Mouse (Mus musculus) MEL (cell line): ENCODE measurements around the gene Glod4.

Experiments
- BHLHE40 ChIP-seq: IDR thresholded peaks from 2 replicates; pipeline ENCODE4 v1.6.1; 2012; ENCODE audit warnings: low read depth, mild to moderate bottlenecking, inconsistent platforms, low read length, improper control_type of control experiment, borderline replicate concordance
- CTCF ChIP-seq, 3 experiments: IDR thresholded peaks in 2 of 3; conservative IDR thresholded peaks in 1 of 3; 2 replicates each; pipeline ENCODE4 v1.5.1; 2011 to 2012; ENCODE audit warnings: low read length in 3 of 3, low read depth in 2 of 3, mild to moderate bottlenecking in 2 of 3, improper control_type of control experiment in 1 of 3, inconsistent platforms in 1 of 3, mixed read lengths in 1 of 3, moderate library complexity in 1 of 3; ENCODE audit not compliant: control insufficient read depth in 1 of 3, insufficient read depth in 1 of 3, poor library complexity in 1 of 3, severe bottlenecking in 1 of 3
- GATA1 ChIP-seq: IDR thresholded peaks from 2 replicates; pipeline ENCODE4 v1.6.1; 2011; ENCODE audit warnings: low read depth, low read length, improper control_type of control experiment
- MEF2A ChIP-seq: IDR thresholded peaks from 2 replicates; pipeline ENCODE4 v1.6.1; 2014; ENCODE audit warnings: low read depth, mild to moderate bottlenecking, inconsistent platforms, low read length, improper control_type of control experiment; ENCODE audit not compliant: poor library complexity, insufficient replicate concordance, severe bottlenecking; ENCODE audit errors: extremely low read depth
- MXI1 ChIP-seq: IDR thresholded peaks from 2 replicates; pipeline ENCODE4 v1.6.1; 2011; ENCODE audit warnings: mild to moderate bottlenecking, low read depth, low read length, improper control_type of control experiment
- RCOR1 ChIP-seq: IDR thresholded peaks from 2 replicates; pipeline ENCODE4 v1.6.1; 2012; ENCODE audit warnings: low read depth, mild to moderate bottlenecking, inconsistent platforms, low read length, improper control_type of control experiment
- TCF12 ChIP-seq: IDR thresholded peaks from 2 replicates; pipeline ENCODE4 v1.6.1; 2014; ENCODE audit warnings: low read depth, mild to moderate bottlenecking, inconsistent platforms, low read length, improper control_type of control experiment, moderate library complexity

DNA sequence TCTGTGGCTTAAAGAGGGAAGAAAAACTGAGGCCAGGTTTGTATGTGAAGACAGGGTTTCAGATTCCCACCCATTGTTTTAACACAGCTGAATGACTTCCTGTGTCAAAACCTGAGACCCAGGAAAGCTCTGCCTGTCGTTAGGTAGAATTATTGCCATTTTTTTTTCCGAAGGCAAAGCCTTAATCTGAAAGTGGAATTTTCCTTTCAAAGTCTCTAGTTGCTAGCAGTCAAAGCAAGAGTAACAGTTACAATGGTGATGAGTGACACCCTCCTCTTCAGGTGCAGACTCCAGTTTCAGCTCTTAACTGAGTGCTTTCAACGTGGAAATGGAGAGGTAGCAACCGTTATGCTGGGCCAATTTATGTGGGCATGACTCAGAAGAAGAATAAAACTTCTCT is 92.5 kb downstream of the Glod4 start:
- TF ChIP-seq BHLHE40 (no peak), CTCF (IDR thresholded peaks at IDR 0.05 in 2 of 3, conservative IDR thresholded peaks at IDR 0.05 in 1 of 3; ENCODE audit: control insufficient read depth in 1 of 3, insufficient read depth in 1 of 3, low read depth in 2 of 3, low read length in 3 of 3, poor library complexity in 1 of 3, severe bottlenecking in 1 of 3) (no peak), MEF2A (no peak), TCF12 (no peak), MXI1 (no peak), GATA1 (no peak), RCOR1 (no peak)
